Mouse (Mus musculus): Measurements from ENCODE around the gene Dnajc15.

DNA sequence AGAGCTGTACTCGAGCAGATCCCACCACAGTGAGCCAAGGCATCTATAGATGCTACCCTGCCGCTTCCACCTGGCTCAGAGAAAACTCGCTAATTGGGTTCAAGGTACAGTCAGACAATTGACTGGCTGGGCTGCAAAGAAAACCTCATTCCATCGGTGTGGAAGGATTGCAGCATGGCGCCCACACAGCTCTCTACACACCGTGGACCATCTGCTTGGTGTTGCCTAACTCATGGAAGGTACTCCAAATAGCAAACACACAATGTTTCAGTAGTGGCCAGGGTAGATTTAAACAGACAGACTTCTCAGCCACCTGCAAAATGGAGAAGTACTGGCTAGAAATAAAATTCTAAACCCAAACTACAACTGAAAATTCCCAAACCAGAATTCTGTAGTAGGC is 57.4 kb downstream of the Dnajc15 start:
- TF ChIP-seq CTCF (IDR thresholded peaks at IDR 0.05), result no peak
- TF ChIP-seq EP300 (IDR thresholded peaks at IDR 0.05), result no peak
